Mouse (Mus musculus): ENCODE measurements around the gene Pxmp2. TPM values are rescaled to one million over a fixed set of nuclear protein-coding genes. Genes with fewer than 3 reads are reported as not detected.

The Pxmp2 gene
- polyA plus RNA-seq, 1 experiment from 2014 or later = 7.1 TPM

GRCm38 (mm10) chr5:110276910-110277309 lies 9.1 kb downstream of the Pxmp2 start:
- Histone ChIP-seq H3K9ac (no peak overlapping the region), H3K27me3 (no peaks in the 10 kb centered on the region), H3K4me1 (no peaks in the 10 kb centered on the region), H3K4me3 (no peak overlapping the region), H3K9me3 (no peaks in the 10 kb centered on the region), H3K4me2 (replicated peaks) (no peak overlapping the region), H3K36me3 (no peaks in the 10 kb centered on the region), H3K27ac (no peak overlapping the region)
- 96% methylated on average over 1 of the region's 1 CpGs for WGBS
- ATAC-seq (ENCODE audit: insufficient number of reproducible peaks, insufficient read depth, low FRiP score, low TSS enrichment) = no peak

DNA sequence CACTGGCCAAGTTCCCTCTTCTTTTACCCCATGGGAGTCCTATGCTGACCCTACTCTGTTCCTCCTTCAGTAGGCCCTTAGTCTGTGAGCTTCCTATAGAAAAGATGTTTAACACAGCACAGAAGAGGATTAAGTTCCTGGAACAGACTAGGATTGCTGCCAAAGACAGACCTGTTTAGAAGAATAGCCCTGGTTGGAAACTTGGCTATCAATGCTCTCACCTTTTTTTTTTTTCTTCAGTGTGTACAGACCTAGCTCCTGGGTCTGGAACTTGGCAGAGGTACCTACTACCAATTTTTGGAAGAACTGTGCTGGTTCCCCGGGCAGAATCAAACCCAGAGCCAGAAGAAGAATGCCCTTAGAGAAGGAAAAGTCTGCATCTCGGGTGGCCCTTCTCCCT lies 9.6 kb downstream of the Pxmp2 start:
- 58% methylated on average over 2 of the region's 2 CpGs for WGBS

DNA sequence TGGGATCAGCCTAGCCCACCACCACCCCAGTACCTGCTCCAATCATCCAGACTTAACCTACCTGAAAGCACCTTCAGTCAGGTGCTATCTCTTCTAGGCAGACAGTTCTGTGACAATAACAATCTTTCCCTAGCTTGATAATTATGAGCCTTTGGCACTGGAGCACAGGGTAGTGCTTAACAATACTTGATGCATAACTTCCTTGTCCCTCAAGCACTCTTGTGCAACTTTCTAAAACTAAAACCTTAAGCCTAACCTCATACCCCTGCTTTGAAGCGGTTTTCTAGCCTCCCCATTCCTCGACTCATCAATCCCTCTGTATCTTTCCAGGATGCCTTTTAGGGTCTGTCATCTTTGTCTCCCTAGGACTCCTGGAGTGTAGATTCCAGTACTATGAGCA lies 11.1 kb downstream of the Pxmp2 start:
- 61% methylated on average over 2 of the region's 2 CpGs for WGBS
- Histone ChIP-seq H3K4me3 (no peak overlapping the region), H3K27ac (no peak overlapping the region), H3K36me3 (no peaks in the 10 kb centered on the region), H3K9me3 (no peaks in the 10 kb centered on the region), H3K27me3 (no peaks in the 10 kb centered on the region), H3K9ac (no peak overlapping the region), H3K4me2 (replicated peaks) (no peak overlapping the region), H3K4me1 (no peaks in the 10 kb centered on the region)
- no peak for ATAC-seq (ENCODE audit: insufficient number of reproducible peaks, insufficient read depth, low FRiP score, low TSS enrichment)

More for the DNA sequence above, 9.6 kb downstream of the Pxmp2 start:
- Histone ChIP-seq H3K27me3 (no peaks in the 10 kb centered on the region), H3K27ac (no peak overlapping the region), H3K36me3 (no peaks in the 10 kb centered on the region), H3K4me2 (replicated peaks) (no peak overlapping the region), H3K4me1 (no peaks in the 10 kb centered on the region), H3K4me3 (no peak overlapping the region), H3K9me3 (no peaks in the 10 kb centered on the region), H3K9ac (no peak overlapping the region)
- ATAC-seq (ENCODE audit: insufficient number of reproducible peaks, insufficient read depth, low FRiP score, low TSS enrichment) = no peak

- no peak overlapping the region for H3K9ac ChIP-seq
- no peak for ATAC-seq (ENCODE audit: insufficient number of reproducible peaks, insufficient read depth, low FRiP score, low TSS enrichment)
- H3K36me3 ChIP-seq = no peaks in the 10 kb centered on the region
- no peak overlapping the region for H3K4me3 ChIP-seq
- H3K27ac ChIP-seq = no peak overlapping the region
- no peaks in the 10 kb centered on the region for H3K9me3 ChIP-seq
- H3K4me2 ChIP-seq (replicated peaks) = no peak overlapping the region
- H3K27me3 ChIP-seq = no peaks in the 10 kb centered on the region
- 79% methylated on average over 4 of the region's 4 CpGs for WGBS
- no peaks in the 10 kb centered on the region for H3K4me1 ChIP-seq
Measured at GRCm38 (mm10) chr5:110274147-110274546, 11.8 kb downstream of the Pxmp2 start.

- H3K4me2 ChIP-seq (replicated peaks) = no peak overlapping the region
- H3K27me3 ChIP-seq = no peaks in the 10 kb centered on the region
- no peak overlapping the region for H3K9ac ChIP-seq
- no peak overlapping the region for H3K4me3 ChIP-seq
- peaks cover 22% of the 10 kb centered on the region for H3K36me3 ChIP-seq
- peaks cover 6% of the 10 kb centered on the region for H3K4me1 ChIP-seq
- 87% methylated on average over 6 of the region's 6 CpGs for WGBS
- H3K27ac ChIP-seq = no peak overlapping the region
- H3K9me3 ChIP-seq = no peaks in the 10 kb centered on the region
- no peak for ATAC-seq (ENCODE audit: insufficient number of reproducible peaks, insufficient read depth, low FRiP score, low TSS enrichment)
Measured at GRCm38 (mm10) chr5:110270242-110270641, 15.7 kb downstream of the Pxmp2 start.

GRCm38 (mm10) chr5:110269141-110270101 lies 16.6 kb downstream of the Pxmp2 start, which contains the start of gene Pgam5:
Gene Pgam5, minus strand, starts transcription at chr5:110269913.
- Histone ChIP-seq H3K9me3 (no peaks in the 10 kb centered on the region), H3K4me1 (peaks cover 6% of the 10 kb centered on the region), H3K4me2 (replicated peaks) (peak within 1 kb of the TSS; percentile 89), H3K36me3 (peaks cover 30% of the 10 kb centered on the region), H3K9ac (peak within 1 kb of the TSS; percentile 92), H3K27ac (peak within 1 kb of the TSS; percentile 72; the same call in 1 of the 2 replicates), H3K4me3 (peak within 1 kb of the TSS; percentile 91), H3K27me3 (no peaks in the 10 kb centered on the region)
- ATAC-seq (ENCODE audit: insufficient number of reproducible peaks, insufficient read depth, low FRiP score, low TSS enrichment) = peak; percentile 71; the same call in 1 of the 2 replicates
- under 1% methylated on average over 62 of the region's 66 CpGs for WGBS

- ATAC-seq (ENCODE audit: insufficient number of reproducible peaks, insufficient read depth, low FRiP score, low TSS enrichment) = no peak
- Histone ChIP-seq H3K4me1 (peaks cover 6% of the 10 kb centered on the region), H3K4me3 (no peak overlapping the region), H3K27ac (no peak overlapping the region), H3K36me3 (peaks cover 32% of the 10 kb centered on the region), H3K9ac (no peak overlapping the region), H3K9me3 (no peaks in the 10 kb centered on the region), H3K4me2 (replicated peaks) (no peak overlapping the region), H3K27me3 (no peaks in the 10 kb centered on the region)
- 88% methylated on average over 4 of the region's 4 CpGs for WGBS
Measured at GRCm38 (mm10) chr5:110266941-110267340, 19.0 kb downstream of the Pxmp2 start.

DNA sequence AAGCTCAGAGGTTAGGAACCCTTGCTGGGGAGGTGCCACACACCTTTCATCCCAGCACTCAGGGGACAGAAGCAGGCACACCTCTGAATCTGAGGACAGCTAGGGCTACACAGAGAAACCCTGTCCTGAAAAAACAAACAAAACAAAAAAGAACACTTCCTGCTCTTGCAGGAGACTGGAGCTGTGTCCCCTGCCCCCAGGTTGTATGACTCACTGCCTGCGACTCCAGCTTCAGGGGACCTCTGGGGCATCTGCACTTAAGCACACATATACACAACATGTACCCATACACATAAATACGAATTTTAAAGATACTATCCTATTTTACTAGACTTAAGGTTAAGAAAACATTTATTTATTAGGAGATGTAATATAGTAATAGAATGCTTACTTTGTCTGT lies 41.9 kb downstream of the Pxmp2 start:
- 82% methylated on average over 2 of the region's 2 CpGs for WGBS
- Histone ChIP-seq H3K4me3 (no peak overlapping the region), H3K9me3 (no peaks in the 10 kb centered on the region), H3K4me1 (no peaks in the 10 kb centered on the region), H3K9ac (no peak overlapping the region), H3K27ac (no peak overlapping the region), H3K4me2 (replicated peaks) (no peak overlapping the region), H3K27me3 (no peaks in the 10 kb centered on the region), H3K36me3 (peaks cover 90% of the 10 kb centered on the region)
- no peak for ATAC-seq (ENCODE audit: insufficient number of reproducible peaks, insufficient read depth, low FRiP score, low TSS enrichment)

GRCm38 (mm10) chr5:110232346-110232745 lies 53.6 kb downstream of the Pxmp2 start:
- Histone ChIP-seq H3K4me2 (replicated peaks) (peak overlapping the region; percentile 72), H3K9me3 (no peaks in the 10 kb centered on the region), H3K36me3 (peaks cover 22% of the 10 kb centered on the region), H3K9ac (no peak overlapping the region), H3K4me1 (peaks cover 17% of the 10 kb centered on the region), H3K27me3 (no peaks in the 10 kb centered on the region), H3K4me3 (no peak overlapping the region), H3K27ac (no peak overlapping the region)
- 87% methylated on average over 6 of the region's 6 CpGs for WGBS
- ATAC-seq (ENCODE audit: insufficient number of reproducible peaks, insufficient read depth, low FRiP score, low TSS enrichment) = no peak

DNA sequence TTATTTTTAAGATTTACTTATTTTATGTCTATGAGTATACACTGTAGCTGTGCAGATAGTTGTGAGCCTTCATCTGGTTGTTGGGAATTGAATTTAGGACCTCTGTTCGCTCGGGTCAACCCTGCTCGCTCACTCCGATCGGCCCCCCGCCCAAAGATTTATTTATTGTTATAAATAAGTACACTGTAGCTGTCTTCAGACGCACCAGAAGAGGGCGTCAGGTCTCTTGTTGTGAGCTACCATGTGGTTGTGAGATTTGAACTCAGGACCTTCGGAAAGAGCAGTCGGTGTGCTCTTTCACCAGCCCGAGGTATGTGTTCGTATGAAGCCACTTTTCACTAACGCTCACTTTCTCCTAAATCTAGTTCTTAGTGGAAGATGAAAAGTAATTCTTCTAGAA lies 54.3 kb downstream of the Pxmp2 start:
- no peak for ATAC-seq (ENCODE audit: insufficient number of reproducible peaks, insufficient read depth, low FRiP score, low TSS enrichment)
- peaks cover 17% of the 10 kb centered on the region for H3K4me1 ChIP-seq
- 50% methylated on average over 13 of the region's 13 CpGs for WGBS
- no peaks in the 10 kb centered on the region for H3K27me3 ChIP-seq
- peaks cover 15% of the 10 kb centered on the region for H3K36me3 ChIP-seq
- H3K27ac ChIP-seq = no peak overlapping the region
- peak overlapping the region; percentile 96 for H3K9ac ChIP-seq
- H3K4me2 ChIP-seq (replicated peaks) = peak overlapping the region; percentile 72
- H3K9me3 ChIP-seq = no peaks in the 10 kb centered on the region
- peak overlapping the region; percentile 90 for H3K4me3 ChIP-seq

- peak; percentile 96 for ATAC-seq (ENCODE audit: insufficient number of reproducible peaks, insufficient read depth, low FRiP score, low TSS enrichment)
- H3K27ac ChIP-seq = peak within 1 kb of the TSS; percentile 97
- peak within 1 kb of the TSS; percentile 96 for H3K9ac ChIP-seq
- peaks cover 17% of the 10 kb centered on the region for H3K4me1 ChIP-seq
- H3K9me3 ChIP-seq = no peaks in the 10 kb centered on the region
- H3K27me3 ChIP-seq = no peaks in the 10 kb centered on the region
- WGBS = under 1% methylated on average over 79 of the region's 81 CpGs
- H3K36me3 ChIP-seq = peaks cover 10% of the 10 kb centered on the region; the same call in 1 of the 2 replicates
- H3K4me2 ChIP-seq (replicated peaks) = peak within 1 kb of the TSS; percentile 72
- H3K4me3 ChIP-seq = peak within 1 kb of the TSS; percentile 90
Measured at GRCm38 (mm10) chr5:110230780-110231461, 55.1 kb downstream of the Pxmp2 start, which contains the start of gene Ankle2. Gene Ankle2, plus strand, starts transcription at chr5:110231004.

All from embryonic facial prominence, embryonic 12.5 days (tissue).